Mouse (Mus musculus) liver, embryonic 11.5 days (tissue): ENCODE results near the gene Gbp10. TPM values are rescaled to one million over a fixed set of nuclear protein-coding genes. Genes with fewer than 3 reads are reported as not detected.
"Not testable (repeated sequence)": the region's sequence is repeated elsewhere in the genome, so short reads cannot be mapped to it uniquely, and the experiment has no call there.

Experiments used
- ATAC-seq: fragments of 200-750 bp; cut with Nextera tagmentation; replicated peaks from 2 replicates; pipeline ENCODE4 v1.8.0; 2017; ENCODE audit warnings: moderate number of reproducible peaks, mild to moderate bottlenecking, moderate TSS enrichment, moderate library complexity; ENCODE audit not compliant: low FRiP score
- DNase-seq: peaks from one replicate; pipeline ENCODE4 v3.0.0-alpha.2; 2017; ENCODE audit warnings: low spot score
- H3K27ac ChIP-seq: fragments of 300-500 bp; sonication (generic); 2 replicates; pipeline ENCODE4 v1.5.1; 2014; ENCODE audit warnings: mild to moderate bottlenecking, low read depth, low read length, control low read depth
- H3K27me3 ChIP-seq: fragments of 300-500 bp; sonication (generic); replicated peaks from 2 replicates; pipeline ENCODE4 v1.6.1; 2014; ENCODE audit warnings: low read length, mixed read lengths; ENCODE audit not compliant: control insufficient read depth, insufficient read depth
- H3K36me3 ChIP-seq: fragments of 300-500 bp; sonication (generic); 2 replicates; pipeline ENCODE4 v1.6.1; 2014; ENCODE audit warnings: mild to moderate bottlenecking, low read length, moderate library complexity, mixed read lengths; ENCODE audit not compliant: control insufficient read depth, insufficient read depth
- H3K4me1 ChIP-seq: fragments of 300-500 bp; sonication (generic); replicated peaks from 2 replicates; pipeline ENCODE4 v1.6.1; 2014; ENCODE audit warnings: low read length, mixed read lengths; ENCODE audit not compliant: control insufficient read depth, insufficient read depth
- H3K4me2 ChIP-seq: fragments of 300-500 bp; sonication (generic); 2 replicates; pipeline ENCODE4 v1.6.1; 2014; ENCODE audit warnings: mild to moderate bottlenecking, control low read depth, moderate library complexity
- H3K4me3 ChIP-seq: fragments of 300-500 bp; sonication (generic); 2 replicates; pipeline ENCODE4 v1.5.1; 2014; ENCODE audit warnings: low read depth, low read length, control low read depth
- H3K9ac ChIP-seq: fragments of 300-500 bp; sonication (generic); 2 replicates; pipeline ENCODE4 v1.6.1; 2014; ENCODE audit warnings: low read depth, low read length, control low read depth
- H3K9me3 ChIP-seq: fragments of 300-500 bp; sonication (generic); 2 replicates; pipeline ENCODE4 v1.6.1; 2016; ENCODE audit warnings: low read length, inconsistent platforms, mixed read lengths; ENCODE audit not compliant: control insufficient read depth
- WGBS: fragments of 180-500 bp; shearing (Covaris S2); extraction: QIAGEN DNeasy Blood & Tissue Kit; methylation state at CpG from one replicate; pipeline ENCODE4 v1.1.7; 2014; 5-methylcytosine and 5-hydroxymethylcytosine counted together
- polyA plus RNA-seq: library from polyadenylated mRNA; unstranded; fragments of >200 nt; fragmentation: Nextera tagmentation; extraction: Ambion mirVana; gene quantifications from 2 replicates; pipeline ENCODE4 v1.2.1, GENCODE M21; 2014

The Gbp10 gene
- 0.23 TPM in 1 of 2 replicates, not detected in the other for polyA plus RNA-seq

DNA sequence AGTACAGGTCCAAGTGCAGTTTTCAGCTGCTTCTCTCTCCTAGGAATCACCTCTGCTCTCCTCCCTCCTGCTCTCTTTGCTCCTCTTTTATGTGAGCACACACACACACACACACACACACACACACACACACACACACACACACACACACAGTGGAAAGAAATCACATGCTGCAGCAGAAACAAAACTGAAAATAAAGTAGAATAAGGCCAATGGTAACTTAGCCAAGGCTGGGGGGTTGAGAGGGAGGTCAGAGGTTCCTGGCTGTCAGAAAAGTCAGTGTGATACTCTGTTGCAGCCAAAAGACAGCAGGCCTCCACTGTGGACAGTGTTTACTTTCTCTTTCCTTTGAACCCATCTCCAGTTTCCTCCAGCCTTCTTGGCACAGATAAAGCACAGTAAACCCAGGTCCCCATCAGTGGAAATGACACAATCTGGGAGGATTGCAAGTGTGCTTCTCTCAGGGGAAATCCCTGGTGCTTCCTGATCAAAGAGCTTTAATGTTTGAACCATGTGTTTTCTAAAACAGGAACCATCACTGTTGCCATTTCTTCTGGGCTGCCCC, at the start of gene Gbp10:
Gene Gbp10, minus strand, starts transcription at position 51 of the 565 bp plus-strand sequence.
- not testable (repeated sequence) for H3K27me3 ChIP-seq, H3K9ac ChIP-seq, DNase-seq, H3K9me3 ChIP-seq, H3K4me2 ChIP-seq, H3K4me3 ChIP-seq, H3K4me1 ChIP-seq, H3K27ac ChIP-seq, H3K36me3 ChIP-seq
- ATAC-seq = peak; percentile 69; the same call in 1 of the 2 replicates

DNA sequence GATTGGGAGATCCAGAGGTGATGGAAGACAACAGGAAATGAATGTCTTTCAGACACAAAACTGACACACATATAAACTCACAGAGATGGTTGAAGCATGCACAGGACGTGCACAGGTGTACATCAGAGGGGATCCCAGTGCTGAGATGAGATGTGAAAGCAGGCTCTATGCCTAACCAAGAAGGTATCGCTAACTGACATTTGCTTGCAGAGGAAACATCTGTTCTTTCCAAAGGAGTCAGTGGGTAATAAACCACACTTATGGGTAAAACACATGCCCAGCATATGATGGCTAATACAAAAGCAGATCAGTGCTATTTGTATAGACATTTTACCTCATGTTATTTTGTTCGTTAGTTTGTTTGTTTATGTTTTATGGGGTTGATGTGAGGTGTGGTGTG, 21.3 kb upstream of the Gbp10 start:
- H3K4me3 ChIP-seq, DNase-seq, H3K27ac ChIP-seq, H3K27me3 ChIP-seq, H3K9me3 ChIP-seq, H3K9ac ChIP-seq, ATAC-seq, H3K36me3 ChIP-seq, H3K4me1 ChIP-seq, H3K4me2 ChIP-seq: not testable (repeated sequence)
- no CpG with 5 or more reads among the region's 3 CpGs for WGBS

GRCm38 (mm10) chr5:105252491-105252890, 13.2 kb upstream of the Gbp10 start:
- Histone ChIP-seq H3K9ac (no peak overlapping the region), H3K9me3 (no peaks in the 10 kb centered on the region), H3K4me2 (no peak overlapping the region), H3K27me3 (no peaks in the 10 kb centered on the region), H3K4me3 (no peak overlapping the region), H3K36me3 (no peaks in the 10 kb centered on the region), H3K4me1 (no peaks in the 10 kb centered on the region), H3K27ac (no peak overlapping the region)
- ATAC-seq = no peak
- DNase-seq = no peak

- ATAC-seq, H3K27me3 ChIP-seq, H3K36me3 ChIP-seq, H3K4me3 ChIP-seq, H3K9me3 ChIP-seq, DNase-seq, H3K4me1 ChIP-seq, H3K4me2 ChIP-seq, H3K27ac ChIP-seq, H3K9ac ChIP-seq: not testable (repeated sequence)
- 58% methylated on average over 3 of the region's 3 CpGs for WGBS
Measured at GRCm38 (mm10) chr5:105244741-105245140, 5.4 kb upstream of the Gbp10 start.

DNA sequence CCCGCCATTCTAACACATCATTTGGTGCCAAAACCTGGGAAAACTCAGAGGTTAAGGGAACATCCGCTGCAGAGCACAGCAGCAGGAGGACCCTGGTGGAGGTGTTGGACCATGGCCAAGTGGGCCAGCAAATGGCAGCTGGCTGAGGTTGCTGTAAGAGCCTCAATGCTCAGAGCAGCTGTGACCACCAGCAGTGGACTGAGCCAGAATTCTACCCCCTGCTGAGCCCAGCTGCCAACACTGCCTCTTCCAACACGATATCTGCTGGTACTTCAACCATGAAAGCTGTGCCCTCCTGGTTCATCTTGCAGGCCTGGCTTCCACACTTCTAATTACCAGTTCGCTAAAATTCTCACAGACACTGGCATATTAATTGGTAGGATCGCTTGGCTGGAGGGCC, 1.6 kb upstream of the Gbp10 start:
- H3K4me3 ChIP-seq, H3K4me2 ChIP-seq, ATAC-seq, H3K9me3 ChIP-seq, H3K27me3 ChIP-seq, H3K36me3 ChIP-seq, H3K4me1 ChIP-seq, H3K27ac ChIP-seq, DNase-seq, H3K9ac ChIP-seq: not testable (repeated sequence)
- WGBS = 81% methylated on average over 5 of the region's 5 CpGs

GRCm38 (mm10) chr5:105238402-105238801, 931 bp downstream of the Gbp10 start:
- not testable (repeated sequence) for DNase-seq, ATAC-seq, H3K27ac ChIP-seq, H3K27me3 ChIP-seq, H3K36me3 ChIP-seq, H3K4me2 ChIP-seq, H3K9ac ChIP-seq, H3K4me3 ChIP-seq, H3K4me1 ChIP-seq, H3K9me3 ChIP-seq
- 91% methylated on average over 1 of the region's 1 CpGs for WGBS

DNA sequence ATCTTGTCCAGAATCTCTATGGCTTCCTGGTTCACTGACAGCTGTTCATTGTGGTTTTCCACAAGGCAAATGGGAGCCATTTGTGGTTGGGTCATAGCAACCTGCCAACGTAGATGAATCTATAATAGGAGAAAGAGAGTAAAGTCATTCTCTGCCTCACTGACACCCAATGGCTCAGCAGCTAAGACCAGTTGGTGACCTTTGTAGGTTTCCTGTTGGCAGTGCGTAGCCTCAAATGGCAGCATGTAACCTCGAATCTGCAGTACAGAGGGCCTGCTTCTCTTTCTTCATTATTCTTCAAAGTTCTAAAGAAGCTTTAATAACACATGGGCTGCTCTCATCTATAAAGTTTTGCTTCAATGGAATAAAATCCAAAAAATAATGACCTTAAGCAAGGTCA, 3.3 kb downstream of the Gbp10 start:
- H3K27me3 ChIP-seq, H3K27ac ChIP-seq, H3K4me2 ChIP-seq, ATAC-seq, H3K9me3 ChIP-seq, H3K36me3 ChIP-seq, H3K4me3 ChIP-seq, H3K9ac ChIP-seq, H3K4me1 ChIP-seq, DNase-seq: not testable (repeated sequence)
- WGBS = 46% methylated on average over 3 of the region's 3 CpGs

DNA sequence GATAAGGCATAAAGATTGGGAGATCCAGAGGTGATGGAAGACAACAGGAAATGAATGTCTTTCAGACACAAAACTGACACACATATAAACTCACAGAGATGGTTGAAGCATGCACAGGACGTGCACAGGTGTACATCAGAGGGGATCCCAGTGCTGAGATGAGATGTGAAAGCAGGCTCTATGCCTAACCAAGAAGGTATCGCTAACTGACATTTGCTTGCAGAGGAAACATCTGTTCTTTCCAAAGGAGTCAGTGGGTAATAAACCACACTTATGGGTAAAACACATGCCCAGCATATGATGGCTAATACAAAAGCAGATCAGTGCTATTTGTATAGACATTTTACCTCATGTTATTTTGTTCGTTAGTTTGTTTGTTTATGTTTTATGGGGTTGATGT, 30.4 kb downstream of the Gbp10 start:
- H3K9ac ChIP-seq, H3K27me3 ChIP-seq, ATAC-seq, H3K36me3 ChIP-seq, H3K27ac ChIP-seq, DNase-seq, H3K9me3 ChIP-seq, H3K4me2 ChIP-seq, H3K4me3 ChIP-seq, H3K4me1 ChIP-seq: not testable (repeated sequence)
- no CpG with 5 or more reads among the region's 3 CpGs for WGBS

GRCm38 (mm10) chr5:105200791-105201355, 38.5 kb downstream of the Gbp10 start:
- H3K27me3 ChIP-seq, H3K9me3 ChIP-seq, H3K4me2 ChIP-seq, DNase-seq, ATAC-seq, H3K27ac ChIP-seq, H3K36me3 ChIP-seq, H3K4me1 ChIP-seq, H3K4me3 ChIP-seq, H3K9ac ChIP-seq: not testable (repeated sequence)
- WGBS = 51% methylated on average over 4 of the region's 4 CpGs
